Mouse (Mus musculus) forebrain, embryonic 15.5 days (tissue): ENCODE data around the gene Cyp2d10. TPM values are rescaled to one million over a fixed set of nuclear protein-coding genes. Genes with fewer than 3 reads are reported as not detected.

Source experiments
- microRNA-seq: library from miRNA; unstranded; fragments of <30 nt; microRNA quantifications from one replicate; pipeline ENCODE4, GENCODE M21; 2016
- polyA plus RNA-seq: library from polyadenylated mRNA; unstranded; fragments of >200 nt; fragmentation: Nextera tagmentation; extraction: Ambion mirVana; gene quantifications from 2 replicates; pipeline ENCODE4 v1.2.1, GENCODE M21; 2015

Cyp2d10 gene
- polyA plus RNA-seq, 1 experiment from 2014 or later: not detected

Small RNAs within 50 kb of the gene (microRNA-seq; reads per million reads assigned to microRNA genes)
- gene Gm25990: not detected
- gene Gm27331: not detected
- gene Gm27622: not detected
- not detected for gene Mir7684

Other genes starting within 250 kb of the Cyp2d10 start
- 0.27 and 0.69 TPM in 2 replicates for gene Shisa8, start 194.4 kb downstream of the Cyp2d10 start, polyA plus RNA-seq
- 0.11 and 0.37 TPM in 2 replicates for gene Tnfrsf13c, start 182.8 kb downstream of the Cyp2d10 start, polyA plus RNA-seq
- 38.9 and 45.6 TPM in 2 replicates for gene Cenpm, start 162.4 kb downstream of the Cyp2d10 start, polyA plus RNA-seq
- gene 1500009C09Rik, start 154.8 kb downstream of the Cyp2d10 start, polyA plus RNA-seq: 13.5 and 14.7 TPM in 2 replicates
- 450 and 460 TPM in 2 replicates for gene Sept3, start 132.3 kb downstream of the Cyp2d10 start, polyA plus RNA-seq
- gene Wbp2nl, start 108.2 kb downstream of the Cyp2d10 start, polyA plus RNA-seq: 0.15 TPM in 1 of 2 replicates, not detected in the other
- gene Naga, start 68.3 kb downstream of the Cyp2d10 start, polyA plus RNA-seq: 23.2 and 23.9 TPM in 2 replicates
- 1.4 and 1.5 TPM in 2 replicates for gene Pheta2, start 68.3 kb downstream of the Cyp2d10 start, polyA plus RNA-seq
- 292 and 313 TPM in 2 replicates for gene Smdt1, start 68.2 kb downstream of the Cyp2d10 start, polyA plus RNA-seq
- 322 and 334 TPM in 2 replicates for gene Ndufa6, start 52.9 kb downstream of the Cyp2d10 start, polyA plus RNA-seq
- 1.9 and 2.7 TPM in 2 replicates for gene Cyp2d22, start 26.9 kb downstream of the Cyp2d10 start, polyA plus RNA-seq
- gene Cyp2d11, start 13.2 kb downstream of the Cyp2d10 start, polyA plus RNA-seq: not detected in 2 replicates
- not detected in 2 replicates for gene Cyp2d9, start 26.2 kb upstream of the Cyp2d10 start, polyA plus RNA-seq
- not detected in 2 replicates for gene Cyp2d12, start 147.9 kb upstream of the Cyp2d10 start, polyA plus RNA-seq
- not detected in 2 replicates for gene Cyp2d34, start 213.8 kb upstream of the Cyp2d10 start, polyA plus RNA-seq